Mouse (Mus musculus) small intestine, adult 2 months (tissue): ENCODE results near the gene Mbd6. TPM values are rescaled to one million over a fixed set of nuclear protein-coding genes. Genes with fewer than 3 reads are reported as not detected.
"Not testable (repeated sequence)": the region's sequence is repeated elsewhere in the genome, so short reads cannot be mapped to it uniquely, and the experiment has no call there.

Source experiments
- H3K27ac ChIP-seq: fragments of 200-500 bp; 2 replicates; pipeline ENCODE4 v1.5.1; 2012; ENCODE audit warnings: low read depth, low read length, control low read depth, inconsistent platforms; ENCODE audit not compliant: insufficient read depth
- H3K27me3 ChIP-seq: fragments of 200-500 bp; 2 replicates; pipeline ENCODE4 v1.6.1; 2012; ENCODE audit warnings: mild to moderate bottlenecking, moderate library complexity, low read length, inconsistent platforms; ENCODE audit not compliant: control insufficient read depth, insufficient read depth
- H3K36me3 ChIP-seq: fragments of 200-500 bp; 2 replicates; pipeline ENCODE4 v1.6.1; 2012; ENCODE audit warnings: mild to moderate bottlenecking, low read length, control low read depth, inconsistent platforms; ENCODE audit not compliant: control insufficient read depth, insufficient read depth
- H3K4me1 ChIP-seq: fragments of 200-500 bp; 2 replicates; pipeline ENCODE4 v1.6.1; 2012; ENCODE audit warnings: low read length, inconsistent platforms, mixed read lengths; ENCODE audit not compliant: control insufficient read depth, insufficient read depth, insufficient read length
- H3K4me3 ChIP-seq: fragments of 200-500 bp; 2 replicates; pipeline ENCODE4 v1.5.1; 2012; ENCODE audit warnings: low read depth, mild to moderate bottlenecking, control low read depth, inconsistent platforms, low read length, moderate library complexity
- CTCF ChIP-seq: fragments of 200-500 bp; IDR thresholded peaks from 2 replicates; pipeline ENCODE4 v1.5.1; 2012; ENCODE audit warnings: low read depth, mild to moderate bottlenecking, control low read depth, inconsistent platforms, low read length, moderate library complexity, mixed read lengths; ENCODE audit not compliant: insufficient replicate concordance, insufficient read length; ENCODE audit errors: extremely low read depth
- POLR2A ChIP-seq: fragments of 200-500 bp; IDR thresholded peaks from 2 replicates; pipeline ENCODE4 v1.6.1; 2012; ENCODE audit warnings: low read depth, mild to moderate bottlenecking, control low read depth, inconsistent platforms, low read length, moderate library complexity
- WGBS: fragments of 180-500 bp; shearing (Covaris S2); methylation state at CpG from one replicate; pipeline ENCODE4 v1.1.7; 2018; 5-methylcytosine and 5-hydroxymethylcytosine counted together
- polyA plus RNA-seq: library from polyadenylated mRNA; depleted of rRNA; stranded (reverse); fragments of >200 nt; gene quantifications from 2 replicates; pipeline ENCODE4 v1.2.3, GENCODE M21; 2012

Mbd6 gene
- polyA plus RNA-seq, 1 experiment: 76.2 TPM

- WGBS: 0% methylated on average over 4 of the region's 4 CpGs
- Histone ChIP-seq H3K27ac (peak overlapping the region; percentile 70), H3K4me3 (peak overlapping the region; percentile 78), H3K27me3 (no peaks in the 10 kb centered on the region), H3K4me1 (no peaks in the 10 kb centered on the region), H3K36me3 (peaks cover 14% of the 10 kb centered on the region)
- peak; percentile 74; the same call in 1 of the 2 replicates for TF ChIP-seq CTCF
- no peak; the same call in 1 of the 2 replicates for TF ChIP-seq POLR2A
These were observed 23.5 kb upstream of the Mbd6 start for GRCm38 (mm10) chr10:127312356-127312676.

- Histone ChIP-seq H3K27ac (peak within 1 kb of the TSS; percentile 70), H3K4me3 (peak within 1 kb of the TSS; percentile 78), H3K4me1 (no peaks in the 10 kb centered on the region), H3K36me3 (peaks cover 17% of the 10 kb centered on the region), H3K27me3 (no peaks in the 10 kb centered on the region)
- WGBS: under 1% methylated on average over 65 of the region's 65 CpGs
- TF ChIP-seq POLR2A: peak; percentile 62; the same call in 1 of the 2 replicates
- no peak for TF ChIP-seq CTCF
These were observed 22.9 kb upstream of the Mbd6 start, which contains the start of gene Mars for GRCm38 (mm10) chr10:127311476-127312355. Gene Mars (minus strand): TSS chr10:127311786.

- no peak for TF ChIP-seq POLR2A
- no peak for TF ChIP-seq CTCF
- H3K4me1 ChIP-seq: no peaks in the 10 kb centered on the region
- no peaks in the 10 kb centered on the region for H3K27me3 ChIP-seq
- WGBS: 20% methylated on average over 23 of the region's 23 CpGs
- H3K27ac ChIP-seq: peak overlapping the region; percentile 57; the same call in 1 of the 2 replicates
- H3K4me3 ChIP-seq: peak overlapping the region; percentile 78
- H3K36me3 ChIP-seq: peaks cover 25% of the 10 kb centered on the region
These were observed 22.0 kb upstream of the Mbd6 start for GRCm38 (mm10) chr10:127310523-127311475.

- peaks cover 36% of the 10 kb centered on the region for H3K36me3 ChIP-seq
- not testable (repeated sequence) for H3K27me3 ChIP-seq, H3K4me3 ChIP-seq, H3K4me1 ChIP-seq, H3K27ac ChIP-seq
- WGBS: 90% methylated on average over 3 of the region's 3 CpGs
These were observed 20.3 kb upstream of the Mbd6 start for GRCm38 (mm10) chr10:127309167-127309566.

GRCm38 (mm10) chr10:127303136-127303535 lies 14.3 kb upstream of the Mbd6 start:
- no peak overlapping the region for H3K4me3 ChIP-seq
- TF ChIP-seq CTCF (no peak), POLR2A (no peak)
- H3K4me1 ChIP-seq: no peaks in the 10 kb centered on the region
- WGBS: 88% methylated on average over 11 of the region's 11 CpGs
- peaks cover 69% of the 10 kb centered on the region for H3K36me3 ChIP-seq
- no peaks in the 10 kb centered on the region for H3K27me3 ChIP-seq
- no peak overlapping the region for H3K27ac ChIP-seq

- no peak for TF ChIP-seq CTCF
- TF ChIP-seq POLR2A: no peak
- no peaks in the 10 kb centered on the region for H3K4me1 ChIP-seq
- H3K27me3 ChIP-seq: no peaks in the 10 kb centered on the region
- no peak overlapping the region for H3K27ac ChIP-seq
- H3K36me3 ChIP-seq: peaks cover 76% of the 10 kb centered on the region
- 94% methylated on average over 6 of the region's 6 CpGs for WGBS
- no peak overlapping the region for H3K4me3 ChIP-seq
These were observed 11.5 kb upstream of the Mbd6 start for GRCm38 (mm10) chr10:127300361-127300760.
